Mouse (Mus musculus) midbrain, embryonic 11.5 days (tissue): Measurements from ENCODE around the gene Mapt. TPM values are rescaled to one million over a fixed set of nuclear protein-coding genes. Genes with fewer than 3 reads are reported as not detected.

Source experiments
- ATAC-seq: fragments of 200-750 bp; cut with Nextera tagmentation; 2 replicates; pipeline ENCODE4 v1.8.0; 2017; ENCODE audit warnings: moderate TSS enrichment, moderate library complexity; ENCODE audit not compliant: low FRiP score
- DNase-seq: peaks from one replicate; pipeline ENCODE4 v3.0.0; 2015; ENCODE audit warnings: low spot score; ENCODE audit errors: missing footprints
- H3K27ac ChIP-seq: fragments of 300-500 bp; sonication (generic); 2 replicates; pipeline ENCODE4 v1.5.1; 2014; ENCODE audit warnings: low read depth, low read length
- H3K27me3 ChIP-seq: fragments of 300-500 bp; sonication (generic); 2 replicates; pipeline ENCODE4 v1.6.1; 2014; ENCODE audit warnings: mild to moderate bottlenecking, low read length, moderate library complexity, mixed read lengths; ENCODE audit not compliant: control insufficient read depth, insufficient read depth
- H3K36me3 ChIP-seq: fragments of 300-500 bp; sonication (generic); 2 replicates; pipeline ENCODE4 v1.6.1; 2014; ENCODE audit warnings: mild to moderate bottlenecking, low read length, moderate library complexity, mixed read lengths; ENCODE audit not compliant: control insufficient read depth, insufficient read depth
- H3K4me1 ChIP-seq: fragments of 300-500 bp; sonication (generic); 2 replicates; pipeline ENCODE4 v1.6.1; 2014; ENCODE audit warnings: low read length; ENCODE audit not compliant: control insufficient read depth, insufficient read depth
- H3K4me2 ChIP-seq: fragments of 300-500 bp; sonication (generic); 2 replicates; pipeline ENCODE4 v1.6.1; 2014; ENCODE audit warnings: mild to moderate bottlenecking, moderate library complexity
- H3K4me3 ChIP-seq: fragments of 300-500 bp; sonication (generic); 2 replicates; pipeline ENCODE4 v1.5.1; 2014; ENCODE audit warnings: low read depth, low read length
- H3K9ac ChIP-seq: fragments of 300-500 bp; sonication (generic); 2 replicates; pipeline ENCODE4 v1.6.1; 2014; ENCODE audit warnings: low read length
- H3K9me3 ChIP-seq: fragments of 300-500 bp; sonication (generic); 2 replicates; pipeline ENCODE4 v1.6.1; 2016; ENCODE audit warnings: low read length; ENCODE audit not compliant: control insufficient read depth
- WGBS: fragments of 180-500 bp; shearing (Covaris S2); extraction: QIAGEN DNeasy Blood & Tissue Kit; methylation state at CpG from one replicate; pipeline ENCODE4 v1.1.7; 2014; 5-methylcytosine and 5-hydroxymethylcytosine counted together
- polyA plus RNA-seq: library from polyadenylated mRNA; unstranded; fragments of >200 nt; fragmentation: Nextera tagmentation; extraction: Ambion mirVana; gene quantifications from 2 replicates; pipeline ENCODE4 v1.2.1, GENCODE M21; 2014

Mapt gene
- polyA plus RNA-seq, 1 experiment from 2014 or later, result 71.6 TPM

GRCm38 (mm10) chr11:104295656-104296055, 64.5 kb downstream of the Mapt start:
- no peaks in the 10 kb centered on the region for H3K4me1 ChIP-seq
- H3K9ac ChIP-seq, result no peak overlapping the region
- H3K9me3 ChIP-seq, result no peaks in the 10 kb centered on the region
- H3K27me3 ChIP-seq, result no peaks in the 10 kb centered on the region; the same call in 1 of the 2 replicates
- no peak overlapping the region for H3K4me3 ChIP-seq
- DNase-seq, result no peak
- H3K27ac ChIP-seq, result no peak overlapping the region
- no peak for ATAC-seq
- no peaks in the 10 kb centered on the region for H3K36me3 ChIP-seq
- no peak overlapping the region for H3K4me2 ChIP-seq
- 53% methylated on average over 6 of the region's 6 CpGs for WGBS

GRCm38 (mm10) chr11:104297671-104298070, 66.5 kb downstream of the Mapt start:
- no peak for DNase-seq
- Histone ChIP-seq H3K27ac (no peak overlapping the region), H3K9ac (no peak overlapping the region), H3K36me3 (no peaks in the 10 kb centered on the region), H3K4me1 (no peaks in the 10 kb centered on the region), H3K4me3 (no peak overlapping the region), H3K4me2 (no peak overlapping the region), H3K27me3 (no peaks in the 10 kb centered on the region; the same call in 1 of the 2 replicates), H3K9me3 (no peaks in the 10 kb centered on the region)
- no peak for ATAC-seq
- WGBS, result 96% methylated on average over 3 of the region's 3 CpGs

- ATAC-seq, result no peak
- no peaks in the 10 kb centered on the region for H3K9me3 ChIP-seq
- DNase-seq, result no peak
- H3K4me1 ChIP-seq, result 0 out of 2 replicates have a peak, but pooled peaks cover 3% of the 10 kb centered on the region
- no peaks in the 10 kb centered on the region for H3K27me3 ChIP-seq
- H3K36me3 ChIP-seq, result no peaks in the 10 kb centered on the region
- no peak overlapping the region for H3K4me3 ChIP-seq
- no peak overlapping the region for H3K27ac ChIP-seq
- WGBS, result 54% methylated on average over 12 of the region's 12 CpGs
- no peak overlapping the region for H3K4me2 ChIP-seq
- no peak overlapping the region for H3K9ac ChIP-seq
Observed at GRCm38 (mm10) chr11:104302628-104303027, 71.4 kb downstream of the Mapt start.

GRCm38 (mm10) chr11:104303088-104303960, 72.1 kb downstream of the Mapt start:
- DNase-seq (no peak), ATAC-seq (no peak)
- 57% methylated on average over 8 of the region's 8 CpGs for WGBS
- no peak overlapping the region for H3K27ac ChIP-seq
- no peaks in the 10 kb centered on the region for H3K36me3 ChIP-seq
- H3K4me2 ChIP-seq, result no peak overlapping the region
- H3K27me3 ChIP-seq, result no peaks in the 10 kb centered on the region
- H3K4me1 ChIP-seq, result 0 out of 2 replicates have a peak, but pooled peaks cover 3% of the 10 kb centered on the region
- no peak overlapping the region for H3K4me3 ChIP-seq
- H3K9me3 ChIP-seq, result no peaks in the 10 kb centered on the region
- H3K9ac ChIP-seq, result no peak overlapping the region

GRCm38 (mm10) chr11:104305711-104306110, 74.5 kb downstream of the Mapt start:
- no peak overlapping the region for H3K27ac ChIP-seq
- 98% methylated on average over 7 of the region's 7 CpGs for WGBS
- no peaks in the 10 kb centered on the region for H3K27me3 ChIP-seq
- no peak for ATAC-seq
- no peaks in the 10 kb centered on the region for H3K36me3 ChIP-seq
- H3K4me1 ChIP-seq, result 0 out of 2 replicates have a peak, but pooled peaks cover 3% of the 10 kb centered on the region
- no peak overlapping the region for H3K4me2 ChIP-seq
- no peak for DNase-seq
- H3K9ac ChIP-seq, result no peak overlapping the region
- no peaks in the 10 kb centered on the region for H3K9me3 ChIP-seq
- H3K4me3 ChIP-seq, result no peak overlapping the region

GRCm38 (mm10) chr11:104306483-104306882, 75.3 kb downstream of the Mapt start:
- Histone ChIP-seq H3K27ac (no peak overlapping the region), H3K4me2 (no peak overlapping the region), H3K36me3 (no peaks in the 10 kb centered on the region), H3K9ac (no peak overlapping the region), H3K27me3 (no peaks in the 10 kb centered on the region), H3K9me3 (no peaks in the 10 kb centered on the region), H3K4me1 (0 out of 2 replicates have a peak, but pooled peaks cover 3% of the 10 kb centered on the region), H3K4me3 (no peak overlapping the region)
- ATAC-seq (no peak), DNase-seq (no peak)
- 97% methylated on average over 13 of the region's 13 CpGs for WGBS

GRCm38 (mm10) chr11:104307136-104307535, 75.9 kb downstream of the Mapt start:
- H3K4me3 ChIP-seq, result no peak overlapping the region
- WGBS, result 82% methylated on average over 4 of the region's 4 CpGs
- no peak overlapping the region for H3K4me2 ChIP-seq
- 0 out of 2 replicates have a peak, but pooled peaks cover 3% of the 10 kb centered on the region for H3K4me1 ChIP-seq
- no peaks in the 10 kb centered on the region for H3K27me3 ChIP-seq
- no peak overlapping the region for H3K9ac ChIP-seq
- ATAC-seq (no peak), DNase-seq (no peak)
- no peaks in the 10 kb centered on the region for H3K9me3 ChIP-seq
- no peak overlapping the region for H3K27ac ChIP-seq
- H3K36me3 ChIP-seq, result no peaks in the 10 kb centered on the region

GRCm38 (mm10) chr11:104309377-104310225, 78.4 kb downstream of the Mapt start:
- 44% methylated on average over 12 of the region's 12 CpGs for WGBS
- no peaks in the 10 kb centered on the region for H3K27me3 ChIP-seq
- no peak overlapping the region for H3K4me3 ChIP-seq
- DNase-seq, result no peak
- H3K27ac ChIP-seq, result no peak overlapping the region
- H3K9me3 ChIP-seq, result no peaks in the 10 kb centered on the region
- no peaks in the 10 kb centered on the region for H3K36me3 ChIP-seq
- no peak for ATAC-seq
- H3K4me1 ChIP-seq, result no peaks in the 10 kb centered on the region
- H3K9ac ChIP-seq, result no peak overlapping the region
- H3K4me2 ChIP-seq, result no peak overlapping the region
